Mouse (Mus musculus) WW6 (cell line): ENCODE results near the gene Pfkfb4.

ENCODE experiments used
- DNase-seq: peaks from one replicate; pipeline ENCODE4 v3.0.0-alpha.2; 2013; ENCODE audit warnings: low read depth, low spot score

The Pfkfb4 gene

DNA sequence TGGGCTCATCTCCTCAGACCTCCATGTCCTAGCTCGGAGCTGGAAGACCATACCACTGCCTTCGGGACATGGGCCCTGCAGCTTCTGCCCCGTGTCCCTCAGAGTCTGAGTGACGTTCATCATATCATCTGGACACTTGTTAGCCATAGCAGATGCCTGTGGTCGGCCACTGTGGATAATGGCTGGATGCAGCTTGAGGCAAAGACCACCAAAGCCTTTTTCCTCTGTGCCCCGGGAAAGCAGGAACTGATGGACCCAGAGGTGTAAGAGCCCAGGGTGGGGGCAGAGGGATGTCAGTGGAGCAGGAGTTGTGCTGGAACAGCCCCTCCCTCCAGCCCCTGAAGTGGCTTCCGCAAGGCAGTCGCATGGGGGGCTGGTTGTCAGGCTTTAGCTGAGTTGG, 40.1 kb downstream of the Pfkfb4 start:
- DNase-seq, result no peak

DNA sequence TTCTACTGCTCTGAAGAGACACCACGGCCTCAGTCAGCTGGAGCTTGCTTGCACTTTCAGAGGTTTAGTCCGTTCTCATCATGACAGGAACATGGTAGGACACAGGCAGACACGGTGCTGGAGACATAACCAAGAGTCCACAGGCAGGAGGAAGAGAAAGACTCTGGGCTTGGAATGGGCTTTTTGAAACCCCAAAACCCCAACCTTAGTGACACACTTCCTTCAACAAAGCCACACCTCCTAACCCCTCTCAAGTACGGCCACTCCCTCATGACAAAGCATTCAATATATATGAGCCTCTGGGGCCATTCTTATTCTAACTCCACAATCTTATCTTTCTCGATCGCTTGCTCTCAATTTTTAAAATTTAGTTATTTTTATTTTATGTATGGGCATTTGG, 40.9 kb downstream of the Pfkfb4 start:
- DNase-seq, result no peak

DNA sequence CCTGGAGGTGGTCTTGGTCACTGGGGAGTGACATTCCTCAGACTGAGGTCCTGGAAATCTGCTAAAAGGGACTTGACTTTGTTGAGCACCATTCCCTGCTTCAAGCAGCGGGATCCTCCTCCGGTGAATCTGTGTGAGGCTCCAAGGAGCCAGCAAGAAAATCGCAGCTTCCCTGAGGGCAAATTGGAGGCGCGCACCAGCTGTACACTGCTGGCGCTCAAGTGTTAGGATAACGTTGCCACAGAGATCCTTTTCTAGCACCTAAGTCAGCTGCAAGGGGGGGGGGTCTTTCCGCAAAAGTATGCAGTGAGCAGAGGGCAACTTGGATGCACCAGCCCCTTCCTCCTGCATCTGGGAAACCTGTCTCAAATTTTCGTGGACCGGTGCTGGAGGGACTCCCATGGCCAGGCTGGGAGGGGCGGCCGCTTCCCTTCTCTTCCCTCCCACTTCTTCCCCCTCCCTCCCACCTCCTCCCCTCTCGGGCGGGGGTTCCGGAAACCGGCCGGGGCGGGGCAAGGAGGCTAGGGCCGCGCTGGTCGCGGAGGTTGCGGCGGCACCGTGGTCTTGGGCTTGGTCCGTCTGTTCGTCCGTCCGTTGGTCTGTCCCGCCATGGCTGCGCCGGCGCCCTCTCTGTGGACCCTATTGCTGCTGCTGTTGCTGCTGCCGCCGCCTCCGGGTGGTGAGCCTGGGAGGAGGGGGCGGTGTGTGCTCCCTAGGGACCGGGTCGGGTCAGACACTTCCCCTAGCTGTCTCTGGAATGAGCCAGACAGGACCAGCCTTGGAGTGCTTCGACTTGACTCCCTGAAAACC, 46.7 kb downstream of the Pfkfb4 start, which contains the start of gene Shisa5:
TSS of gene Shisa5 (plus strand) at position 480 of the 810 bp plus-strand sequence.
- DNase-seq, result no peak

DNA sequence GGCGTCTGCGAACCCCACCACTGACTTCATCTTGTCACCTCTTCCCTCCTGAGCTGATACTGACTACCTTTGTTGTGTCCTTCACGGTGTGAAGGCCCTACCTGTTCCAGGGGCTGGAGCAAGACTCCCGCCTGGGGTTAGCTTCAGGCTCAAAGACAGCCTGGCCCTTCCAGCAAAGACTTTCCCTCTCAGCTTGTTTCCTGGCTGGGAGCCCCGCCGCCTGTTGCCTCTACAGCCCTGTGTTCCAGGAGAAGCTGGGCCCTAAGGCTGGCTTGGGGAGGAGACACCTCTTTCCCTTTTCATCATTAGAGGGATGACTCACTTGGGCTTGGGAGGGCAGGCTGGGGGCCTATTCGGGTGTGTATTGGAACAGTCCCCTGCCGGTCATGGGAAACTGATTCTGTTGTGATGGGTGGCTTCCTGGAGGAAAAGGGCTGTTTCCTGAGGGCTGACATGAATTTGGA, 47.4 kb downstream of the Pfkfb4 start:
- no peak for DNase-seq

DNA sequence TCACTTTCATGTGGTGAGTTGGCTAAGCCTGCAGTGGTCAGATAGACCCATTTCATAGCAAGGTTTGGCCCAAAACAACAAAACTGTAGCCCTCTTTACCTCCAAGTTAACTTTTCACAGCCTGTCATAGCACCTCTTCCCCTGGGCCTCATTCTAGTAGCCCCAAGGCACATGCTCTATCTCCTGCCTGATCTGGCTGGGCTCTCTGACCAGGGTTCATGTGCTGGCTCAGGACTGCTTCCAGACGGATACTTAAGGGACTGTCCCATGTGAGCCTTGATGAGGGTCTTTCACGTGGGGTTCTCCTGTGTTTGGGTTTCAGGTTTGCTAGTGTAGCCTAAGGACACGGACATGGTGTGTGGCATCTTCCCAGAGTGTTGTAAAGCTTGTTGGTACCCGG, 48.1 kb downstream of the Pfkfb4 start:
- DNase-seq, result no peak

DNA sequence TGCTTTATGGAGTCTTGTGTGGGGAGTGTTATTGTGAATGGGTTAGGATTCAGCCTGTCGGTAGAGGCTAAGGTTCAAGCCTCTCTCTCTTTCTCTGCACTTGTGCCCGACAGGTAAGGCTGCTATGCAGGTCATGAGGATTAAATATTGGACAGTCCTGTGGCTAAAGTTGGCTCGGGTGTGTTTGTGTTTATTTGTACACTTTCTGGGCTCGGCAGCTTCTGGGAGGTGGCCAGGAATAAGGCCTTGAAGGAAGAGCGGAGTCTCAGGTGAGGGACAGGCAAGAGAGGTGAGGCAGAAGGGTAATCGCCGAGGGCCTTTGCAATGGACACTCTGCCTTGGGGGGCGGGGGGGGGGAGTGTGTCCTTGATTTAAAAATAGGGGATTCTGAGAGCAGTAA, 48.6 kb downstream of the Pfkfb4 start:
- no peak for DNase-seq

DNA sequence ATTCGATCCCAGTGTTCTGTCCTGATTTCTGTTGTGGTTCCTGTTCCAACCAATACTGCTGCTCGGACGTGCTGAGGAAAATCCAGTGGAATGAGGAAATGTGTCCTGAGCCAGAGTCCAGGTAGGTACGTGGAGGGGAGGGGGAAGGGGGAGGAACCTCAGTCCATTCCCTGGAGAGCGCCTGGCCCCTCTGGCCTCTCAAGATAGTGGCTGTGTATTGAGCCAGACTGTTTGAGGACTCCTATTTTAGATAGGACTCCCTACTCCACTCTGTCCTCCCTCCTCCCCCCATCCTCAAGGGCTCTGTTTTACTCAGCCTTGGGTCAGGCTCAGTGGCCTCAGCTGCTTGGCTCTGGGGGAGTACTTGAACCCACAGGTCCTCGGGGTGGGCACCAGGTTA, 49.3 kb downstream of the Pfkfb4 start:
- DNase-seq, result no peak

DNA sequence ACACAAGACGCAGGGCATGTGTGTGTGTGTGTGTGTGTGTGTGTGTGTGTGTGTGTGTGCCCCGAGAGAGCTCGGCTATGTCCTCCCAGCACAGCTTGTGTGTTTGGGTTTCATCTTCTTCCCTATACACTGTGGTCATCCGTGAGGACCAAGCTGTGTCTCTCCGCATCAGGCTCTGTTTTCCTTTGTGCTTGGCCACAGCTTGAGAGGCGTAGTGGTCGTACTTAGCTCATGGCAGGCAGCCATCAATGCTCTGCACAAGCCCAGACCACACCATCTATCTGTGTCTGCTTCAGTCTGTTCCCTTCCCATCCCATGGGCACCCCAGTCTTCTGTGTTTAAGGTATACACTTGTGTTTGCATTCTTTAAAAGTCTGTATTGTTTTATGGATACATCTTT, 49.8 kb downstream of the Pfkfb4 start:
- no peak for DNase-seq

DNA sequence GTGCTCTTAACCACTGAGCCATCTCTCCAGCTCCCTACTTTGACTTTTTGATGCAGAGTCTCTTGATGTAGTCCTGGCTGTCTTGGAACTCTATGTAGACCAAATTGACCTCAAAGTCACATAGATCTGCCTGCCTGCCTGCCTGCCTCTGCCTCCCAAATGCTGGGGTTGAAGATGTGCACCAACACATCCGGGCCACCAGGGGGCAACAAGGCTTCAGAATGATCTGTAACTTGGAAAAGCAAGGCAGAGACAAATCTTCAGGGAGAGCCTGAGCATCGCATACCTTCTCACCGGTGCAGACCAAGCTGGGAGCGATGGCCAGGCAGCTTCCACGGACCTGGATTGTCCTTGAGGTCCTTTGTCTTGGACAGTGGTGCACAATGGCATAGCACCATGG, 54.7 kb downstream of the Pfkfb4 start:
- peak; percentile 59 for DNase-seq

DNA sequence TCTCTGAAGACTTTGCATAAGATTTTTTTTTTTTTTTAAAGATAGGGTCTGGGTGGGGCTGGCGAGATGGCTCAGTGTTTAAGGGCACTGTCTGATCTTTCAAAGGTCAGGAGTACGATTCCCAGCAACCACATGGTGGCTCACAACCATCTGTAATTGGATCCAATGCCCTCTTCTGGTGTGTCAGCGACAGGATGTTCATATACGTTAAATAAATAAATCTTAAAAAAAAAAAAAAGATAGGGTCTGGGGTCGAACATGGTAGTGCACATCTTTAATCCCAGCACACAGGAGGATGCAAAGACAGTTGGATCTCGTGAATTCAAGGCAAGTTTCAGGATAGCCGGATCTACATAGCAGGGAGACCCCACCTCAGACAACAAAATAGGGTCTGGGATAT, 57.7 kb downstream of the Pfkfb4 start:
- no peak for DNase-seq

DNA sequence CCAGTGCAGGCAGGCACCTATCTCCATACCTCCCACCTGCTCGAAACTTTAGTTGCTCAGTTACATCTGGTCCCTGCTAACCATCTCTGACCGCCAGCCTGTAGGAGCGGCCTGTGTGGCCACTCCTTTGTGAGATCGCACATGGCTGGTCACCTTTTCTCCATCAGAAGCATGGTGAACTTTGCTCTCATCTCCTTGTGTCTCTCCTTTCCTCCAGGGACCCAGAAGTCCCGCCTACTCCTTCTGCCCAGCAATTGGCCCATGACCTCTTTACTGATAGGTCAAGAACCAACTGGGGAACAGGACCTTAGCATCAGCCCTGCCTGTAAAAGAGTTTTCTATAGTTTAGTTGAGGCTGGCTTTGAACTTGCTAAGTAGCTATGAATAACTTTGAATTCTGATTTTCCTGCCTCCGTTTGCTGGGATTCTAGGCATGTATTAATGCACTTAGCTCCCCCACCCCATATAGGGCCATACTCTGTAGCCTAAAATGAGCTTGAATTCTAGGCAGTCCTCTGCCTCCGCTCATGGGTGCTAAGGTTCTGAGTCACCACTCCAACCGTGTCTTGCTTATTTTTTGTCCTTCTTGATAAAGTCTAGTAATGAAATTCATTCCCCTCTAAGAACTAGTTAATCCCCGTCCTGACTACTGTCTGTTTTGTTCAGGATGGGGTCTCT, 58.6 kb downstream of the Pfkfb4 start:
- DNase-seq, result no peak

DNA sequence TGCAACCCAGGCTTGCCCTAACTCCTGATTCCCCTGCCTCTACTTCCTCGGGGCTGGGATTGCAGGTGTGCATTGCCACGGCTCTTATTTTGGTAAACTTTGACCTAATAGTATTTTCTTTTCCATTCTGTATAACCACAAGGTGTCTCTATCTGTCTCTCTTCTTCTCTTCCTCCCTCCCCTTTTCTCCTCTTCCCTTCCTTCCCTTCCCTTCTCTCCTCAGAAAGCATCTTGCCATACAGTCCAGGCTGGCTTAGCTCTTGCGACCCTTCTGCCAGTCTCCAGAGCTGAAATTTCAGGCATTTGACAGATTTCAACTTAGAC, 59.1 kb downstream of the Pfkfb4 start:
- DNase-seq, result no peak

DNA sequence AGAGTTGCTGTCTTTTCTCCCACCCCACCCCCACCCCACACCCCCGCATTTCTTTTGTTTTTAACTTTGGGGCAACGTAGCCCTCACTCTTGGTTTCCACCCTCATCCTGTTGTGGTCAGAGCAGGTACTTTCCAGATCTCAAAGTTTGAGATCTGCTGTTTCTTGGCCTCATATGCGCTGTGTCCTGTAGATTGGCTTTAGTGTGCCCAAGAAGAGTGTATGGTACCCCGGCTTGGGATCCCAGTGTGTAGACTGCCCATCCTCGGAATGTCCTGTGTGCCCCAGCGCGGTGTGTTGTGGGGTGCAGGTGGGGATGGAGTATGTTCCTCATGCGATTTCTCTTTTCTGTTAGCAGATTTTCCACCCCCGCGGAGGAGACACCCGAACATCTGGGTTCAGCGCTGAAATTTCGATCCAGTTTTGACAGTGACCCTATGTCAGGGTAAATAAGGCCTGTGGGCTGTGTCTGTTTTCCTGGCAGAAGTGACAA, 59.5 kb downstream of the Pfkfb4 start:
- DNase-seq, result no peak

DNA sequence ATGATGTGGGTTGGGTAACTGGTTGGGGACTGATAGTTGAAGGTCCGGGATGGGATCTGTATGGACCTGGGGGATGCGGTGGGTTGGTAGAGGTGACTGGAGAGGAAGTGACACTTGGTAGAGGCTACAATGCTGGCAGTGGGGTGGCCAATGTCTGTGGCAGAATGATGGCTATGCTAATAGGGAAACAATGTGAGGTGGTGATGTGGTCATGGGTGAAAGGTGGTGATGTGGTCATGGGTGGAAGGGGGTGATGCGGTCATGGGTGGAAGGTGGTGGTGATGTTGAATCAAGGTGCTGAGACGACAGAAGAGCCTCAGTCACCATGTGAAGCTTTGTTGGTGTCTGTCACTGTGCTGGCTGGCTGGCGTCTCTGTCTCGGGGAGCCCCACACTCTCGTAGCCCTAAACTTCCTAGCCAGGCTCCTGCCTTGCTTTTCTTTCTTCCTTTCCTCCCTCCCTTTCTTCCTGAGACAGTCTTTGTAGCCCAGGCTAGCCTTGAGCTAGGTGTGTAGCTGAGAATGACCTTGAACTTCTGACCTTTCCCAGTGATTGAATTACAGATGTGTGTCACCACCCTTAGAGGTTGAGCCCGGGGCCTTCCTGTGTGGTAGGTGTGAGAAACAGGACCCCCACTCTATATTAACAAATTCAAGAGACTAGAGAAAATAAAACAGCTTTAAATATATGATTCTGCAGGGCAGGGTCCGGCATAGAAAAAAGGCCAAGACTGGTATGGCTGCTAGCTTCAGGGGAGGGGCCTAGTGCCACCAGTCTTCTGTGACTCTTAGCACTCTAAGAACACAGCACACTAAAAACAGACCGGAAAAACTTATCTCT, 60.3 kb downstream of the Pfkfb4 start:
- no peak for DNase-seq

DNA sequence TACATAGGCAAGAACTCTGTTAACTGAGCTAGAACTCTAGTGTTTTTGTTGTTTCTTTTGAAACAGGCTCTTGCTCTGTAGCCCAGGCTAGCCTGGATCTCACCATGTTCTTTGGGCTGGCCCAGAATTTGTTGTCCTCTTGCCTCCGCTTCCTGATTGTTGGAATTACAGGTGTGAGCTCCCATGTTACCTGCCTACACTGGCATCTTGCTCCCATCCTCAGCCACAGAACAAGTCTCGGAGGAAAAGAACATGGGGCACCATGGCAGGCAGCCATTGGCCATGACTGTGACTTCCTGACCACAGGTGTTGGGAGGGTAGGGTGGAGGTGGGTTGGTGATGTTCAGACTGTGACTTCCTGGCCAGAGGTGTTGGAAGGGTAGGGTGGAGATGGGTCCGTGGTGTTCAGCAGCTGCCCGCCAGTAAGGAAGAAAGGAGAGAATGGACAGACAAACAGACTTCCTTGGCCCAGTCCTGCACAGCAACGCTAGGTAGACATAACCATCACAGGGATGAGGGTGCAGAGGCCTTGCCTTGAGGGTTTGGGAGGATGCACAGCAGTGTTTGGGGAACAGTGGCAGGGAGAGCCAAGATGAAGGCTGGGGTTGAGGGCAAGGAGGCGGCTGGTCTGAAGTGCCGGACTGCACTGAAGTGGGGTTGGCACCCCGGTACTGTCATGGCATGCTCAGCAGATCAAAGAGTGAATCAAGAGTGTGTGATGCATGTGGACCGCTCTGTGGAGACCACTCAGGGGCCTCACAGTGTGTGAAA, 61.1 kb downstream of the Pfkfb4 start:
- no peak for DNase-seq

DNA sequence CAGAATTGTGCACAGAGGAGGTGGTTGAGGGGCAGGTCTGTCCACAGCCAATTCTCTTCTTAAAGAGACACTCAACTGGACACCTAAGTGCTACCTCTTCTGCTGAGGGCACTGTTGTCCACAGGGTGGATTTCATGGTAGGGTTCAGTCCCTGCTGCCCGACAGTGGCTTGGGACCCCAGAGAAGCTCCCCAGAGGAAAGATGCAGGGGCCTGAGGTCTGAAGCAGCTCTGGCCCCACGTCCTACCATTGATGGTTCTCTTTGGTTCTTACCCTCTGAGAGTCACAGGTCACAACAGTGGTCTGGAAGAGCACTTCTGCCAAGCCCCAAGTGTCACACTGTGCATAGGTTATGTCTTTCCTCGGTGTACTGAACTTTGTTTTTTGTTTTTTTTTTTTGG, 61.8 kb downstream of the Pfkfb4 start:
- DNase-seq, result no peak

DNA sequence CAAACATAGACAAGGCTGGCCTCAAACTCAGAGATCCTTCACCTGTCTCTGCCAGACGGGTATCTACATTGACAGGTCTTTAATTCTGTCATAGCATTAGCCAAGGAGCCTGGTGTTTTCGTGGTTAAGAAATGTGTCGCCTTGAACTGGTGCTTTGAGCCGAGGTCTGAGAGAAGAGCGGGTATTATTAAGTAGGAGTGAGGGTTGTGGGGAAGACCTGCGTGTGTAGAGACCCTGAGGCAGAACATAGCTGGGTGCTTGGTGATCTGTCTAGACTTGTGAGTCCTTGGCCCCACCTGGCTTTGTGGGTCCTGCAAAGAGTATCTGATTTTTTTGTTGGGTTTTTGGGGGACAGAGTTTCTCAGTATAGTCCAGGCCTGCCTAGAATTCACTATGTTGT, 62.3 kb downstream of the Pfkfb4 start:
- DNase-seq, result no peak

DNA sequence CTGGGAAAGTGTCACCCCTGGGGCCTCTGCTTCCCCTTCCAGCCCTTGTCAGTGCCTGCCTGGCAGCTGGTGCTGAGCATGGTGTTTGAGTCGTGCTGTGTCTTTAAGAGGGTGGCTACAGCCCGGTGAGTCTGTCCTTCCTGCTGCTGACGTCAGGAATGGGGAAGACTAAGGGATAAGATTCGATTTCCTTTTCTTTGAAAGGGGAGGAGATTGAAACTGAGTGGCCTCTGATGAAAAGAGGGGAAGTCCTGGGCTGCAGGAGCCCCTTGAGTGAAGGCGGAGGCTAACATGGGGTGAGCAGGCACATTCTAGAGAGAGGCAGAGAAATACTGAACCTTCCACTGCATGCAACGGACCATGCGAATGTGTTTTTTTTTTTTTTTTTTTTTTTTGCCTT, 63.1 kb downstream of the Pfkfb4 start:
- DNase-seq, result no peak

DNA sequence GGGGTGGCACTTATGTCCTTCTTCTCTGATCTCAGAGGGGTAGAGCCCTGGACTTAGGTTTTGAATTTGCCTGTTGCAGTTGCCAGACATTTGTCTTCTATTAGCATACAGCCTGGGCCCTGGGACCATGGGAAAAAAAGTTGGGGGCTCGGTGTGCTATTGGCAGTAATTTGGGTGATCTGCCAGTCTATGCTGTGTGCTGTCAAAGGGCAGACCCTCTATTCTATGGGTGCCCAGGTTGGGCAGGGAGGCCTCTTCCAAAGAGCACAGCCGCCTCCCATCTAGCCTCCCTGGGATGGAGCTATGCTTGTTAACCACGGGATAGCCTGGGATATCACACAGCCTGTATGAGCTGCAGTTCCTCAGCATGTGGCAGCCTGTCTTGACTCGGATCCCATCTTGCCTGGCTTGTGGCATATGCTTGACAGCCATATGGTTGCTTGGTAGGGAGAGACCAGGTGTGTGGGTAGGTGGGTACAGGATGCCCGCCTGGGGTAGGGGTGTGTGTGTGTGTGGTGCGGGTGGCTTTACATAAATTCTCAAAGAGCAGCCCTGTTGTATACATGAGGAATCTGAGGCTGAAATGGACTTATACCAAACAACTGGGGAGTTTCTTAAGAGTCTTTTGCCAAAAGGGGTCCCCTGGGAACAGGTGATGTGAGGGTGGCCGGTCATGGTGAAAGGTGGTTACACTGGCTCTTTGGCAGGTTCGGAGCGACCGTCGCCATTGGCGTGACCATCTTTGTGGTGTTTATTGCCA, 63.9 kb downstream of the Pfkfb4 start:
- no peak for DNase-seq

DNA sequence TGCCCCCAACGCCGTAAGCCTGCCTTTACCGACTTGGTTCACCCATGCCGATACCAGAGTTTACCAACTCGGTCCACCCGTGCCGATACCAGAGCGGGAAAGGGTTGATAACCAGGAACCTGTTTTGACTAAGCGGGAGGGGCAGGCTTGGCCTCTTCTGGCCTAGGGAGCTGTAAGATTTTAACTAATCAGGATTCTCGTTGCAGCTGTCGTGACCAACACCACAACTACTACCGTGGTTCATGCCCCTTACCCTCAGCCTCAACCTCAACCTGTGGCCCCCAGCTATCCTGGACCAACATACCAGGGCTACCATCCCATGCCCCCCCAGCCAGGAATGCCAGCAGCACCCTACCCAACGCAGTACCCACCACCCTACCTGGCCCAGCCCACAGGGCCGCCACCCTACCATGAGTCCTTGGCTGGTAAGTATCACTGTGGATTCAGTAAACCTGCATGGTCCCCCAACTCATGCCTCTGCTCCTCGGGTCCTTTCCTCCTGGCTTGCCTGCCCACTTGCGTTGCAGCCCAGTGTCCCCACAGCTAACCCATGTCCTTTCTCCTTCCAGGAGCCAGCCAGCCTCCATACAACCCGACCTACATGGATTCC, 64.6 kb downstream of the Pfkfb4 start:
- DNase-seq, result no peak
